Mouse (Mus musculus): Measurements from ENCODE around the gene Olfr653. TPM values are rescaled to one million over a fixed set of nuclear protein-coding genes. Genes with fewer than 3 reads are reported as not detected.

The Olfr653 gene
- total and polyA plus RNA-seq, 2 experiments from 2014 or later: not detected

- no peak within 1 kb of the TSS for H3K4me3 ChIP-seq (ENCODE audit: low read depth, low read length)
- ATAC-seq (ENCODE audit: insufficient read depth, low read depth): no peak
- no peaks in the 10 kb centered on the region for H3K36me3 ChIP-seq (replicated peaks; ENCODE audit: control insufficient read depth, insufficient read depth, low read length)
- no peaks in the 10 kb centered on the region for H3K27me3 ChIP-seq (ENCODE audit: control insufficient read depth, insufficient read depth, low read length)
- no peak for DNase-seq (ENCODE audit: low spot score)
- H3K4me2 ChIP-seq (ENCODE audit: low read depth, low read length): no peak within 1 kb of the TSS
- TF ChIP-seq EP300 (IDR thresholded peaks at IDR 0.05; ENCODE audit: low read depth): no peak
- no peaks in the 10 kb centered on the region for H3K9me3 ChIP-seq (replicated peaks; ENCODE audit: control insufficient read depth, low read length)
- no peaks in the 10 kb centered on the region for H3K4me1 ChIP-seq (ENCODE audit: control insufficient read depth, insufficient read depth)
- H3K27ac ChIP-seq (ENCODE audit: low read depth): no peak within 1 kb of the TSS
- H3K9ac ChIP-seq (replicated peaks; ENCODE audit: low read depth, low read length): no peak within 1 kb of the TSS
- 71% methylated on average over 4 of the region's 4 CpGs for WGBS
Measured at GRCm38 (mm10) chr7:104586725-104587124, 9.6 kb downstream of the Olfr653 start, which contains the start of gene Olfr654. TSS of gene Olfr654 (plus strand) at chr7:104587025.

GRCm38 (mm10) chr7:104588274-104588673, 11.2 kb downstream of the Olfr653 start:
- H3K4me3 ChIP-seq (ENCODE audit: low read depth, low read length): no peak overlapping the region
- no peak overlapping the region for H3K4me2 ChIP-seq (ENCODE audit: low read depth, low read length)
- H3K9ac ChIP-seq (replicated peaks; ENCODE audit: low read depth, low read length): no peak overlapping the region
- DNase-seq (ENCODE audit: low spot score) (no peak), ATAC-seq (ENCODE audit: insufficient read depth, low read depth) (no peak)
- WGBS: 71% methylated on average over 5 of the region's 5 CpGs
- no peak overlapping the region for H3K27ac ChIP-seq (ENCODE audit: low read depth)
- H3K9me3 ChIP-seq (replicated peaks; ENCODE audit: control insufficient read depth, low read length): no peaks in the 10 kb centered on the region
- H3K27me3 ChIP-seq (ENCODE audit: control insufficient read depth, insufficient read depth, low read length): no peaks in the 10 kb centered on the region
- no peaks in the 10 kb centered on the region for H3K36me3 ChIP-seq (replicated peaks; ENCODE audit: control insufficient read depth, insufficient read depth, low read length)
- TF ChIP-seq EP300 (IDR thresholded peaks at IDR 0.05; ENCODE audit: low read depth) (no peak), CTCF (IDR thresholded peaks at IDR 0.05; ENCODE audit: low read depth) (no peak)
- no peaks in the 10 kb centered on the region for H3K4me1 ChIP-seq (ENCODE audit: control insufficient read depth, insufficient read depth)

- Histone ChIP-seq H3K9ac (replicated peaks; ENCODE audit: low read depth, low read length) (no peak within 1 kb of the TSS), H3K4me1 (ENCODE audit: control insufficient read depth, insufficient read depth) (no peaks in the 10 kb centered on the region), H3K4me3 (ENCODE audit: low read depth, low read length) (no peak within 1 kb of the TSS), H3K36me3 (replicated peaks; ENCODE audit: control insufficient read depth, insufficient read depth, low read length) (no peaks in the 10 kb centered on the region), H3K27me3 (ENCODE audit: control insufficient read depth, insufficient read depth, low read length) (no peaks in the 10 kb centered on the region), H3K4me2 (ENCODE audit: low read depth, low read length) (no peak within 1 kb of the TSS), H3K27ac (ENCODE audit: low read depth) (no peak within 1 kb of the TSS), H3K9me3 (replicated peaks; ENCODE audit: control insufficient read depth, low read length) (no peaks in the 10 kb centered on the region)
- 65% methylated on average over 2 of the region's 2 CpGs for WGBS
- ATAC-seq (ENCODE audit: insufficient read depth, low read depth) (no peak), DNase-seq (ENCODE audit: low spot score) (no peak)
- no peak for TF ChIP-seq CTCF (IDR thresholded peaks at IDR 0.05; ENCODE audit: low read depth)
- TF ChIP-seq EP300 (IDR thresholded peaks at IDR 0.05; ENCODE audit: low read depth): no peak
Measured at GRCm38 (mm10) chr7:104601679-104602078, 24.6 kb downstream of the Olfr653 start, which contains the start of gene Olfr655. TSS of gene Olfr655 (minus strand) at chr7:104601779.

- ATAC-seq (ENCODE audit: insufficient read depth, low read depth) (no peak), DNase-seq (ENCODE audit: low spot score) (no peak)
- no peak overlapping the region for H3K4me3 ChIP-seq (ENCODE audit: low read depth, low read length)
- H3K27me3 ChIP-seq (ENCODE audit: control insufficient read depth, insufficient read depth, low read length): no peaks in the 10 kb centered on the region
- peak; percentile 63 for TF ChIP-seq CTCF (IDR thresholded peaks at IDR 0.05; ENCODE audit: low read depth)
- no peak for TF ChIP-seq EP300 (IDR thresholded peaks at IDR 0.05; ENCODE audit: low read depth)
- no peaks in the 10 kb centered on the region for H3K36me3 ChIP-seq (replicated peaks; ENCODE audit: control insufficient read depth, insufficient read depth, low read length)
- H3K9me3 ChIP-seq (replicated peaks; ENCODE audit: control insufficient read depth, low read length): no peaks in the 10 kb centered on the region
- H3K27ac ChIP-seq (ENCODE audit: low read depth): no peak overlapping the region
- no peak overlapping the region for H3K4me2 ChIP-seq (ENCODE audit: low read depth, low read length)
- no peaks in the 10 kb centered on the region for H3K4me1 ChIP-seq (ENCODE audit: control insufficient read depth, insufficient read depth)
- 3% methylated on average over 3 of the region's 3 CpGs for WGBS
- H3K9ac ChIP-seq (replicated peaks; ENCODE audit: low read depth, low read length): no peak overlapping the region
Measured at GRCm38 (mm10) chr7:104603173-104603572, 26.1 kb downstream of the Olfr653 start.

GRCm38 (mm10) chr7:104604727-104605126, 27.6 kb downstream of the Olfr653 start:
- Histone ChIP-seq H3K4me2 (ENCODE audit: low read depth, low read length) (no peak overlapping the region), H3K27me3 (ENCODE audit: control insufficient read depth, insufficient read depth, low read length) (no peaks in the 10 kb centered on the region), H3K27ac (ENCODE audit: low read depth) (no peak overlapping the region), H3K4me1 (ENCODE audit: control insufficient read depth, insufficient read depth) (no peaks in the 10 kb centered on the region), H3K4me3 (ENCODE audit: low read depth, low read length) (no peak overlapping the region), H3K36me3 (replicated peaks; ENCODE audit: control insufficient read depth, insufficient read depth, low read length) (no peaks in the 10 kb centered on the region), H3K9ac (replicated peaks; ENCODE audit: low read depth, low read length) (no peak overlapping the region), H3K9me3 (replicated peaks; ENCODE audit: control insufficient read depth, low read length) (no peaks in the 10 kb centered on the region)
- no peak for DNase-seq (ENCODE audit: low spot score)
- ATAC-seq (ENCODE audit: insufficient read depth, low read depth): no peak
- TF ChIP-seq EP300 (IDR thresholded peaks at IDR 0.05; ENCODE audit: low read depth) (no peak), CTCF (IDR thresholded peaks at IDR 0.05; ENCODE audit: low read depth) (no peak)

GRCm38 (mm10) chr7:104613655-104614054, 36.5 kb downstream of the Olfr653 start, which contains the start of gene Olfr656:
TSS of gene Olfr656 (plus strand) at chr7:104613955.
- H3K4me2 ChIP-seq (ENCODE audit: low read depth, low read length): no peak within 1 kb of the TSS
- H3K27ac ChIP-seq (ENCODE audit: low read depth): no peak within 1 kb of the TSS
- TF ChIP-seq EP300 (IDR thresholded peaks at IDR 0.05; ENCODE audit: low read depth) (no peak), CTCF (IDR thresholded peaks at IDR 0.05; ENCODE audit: low read depth) (no peak)
- WGBS: 56% methylated on average over 4 of the region's 4 CpGs
- DNase-seq (ENCODE audit: low spot score): no peak
- H3K27me3 ChIP-seq (ENCODE audit: control insufficient read depth, insufficient read depth, low read length): no peaks in the 10 kb centered on the region
- H3K4me1 ChIP-seq (ENCODE audit: control insufficient read depth, insufficient read depth): no peaks in the 10 kb centered on the region
- no peaks in the 10 kb centered on the region for H3K36me3 ChIP-seq (replicated peaks; ENCODE audit: control insufficient read depth, insufficient read depth, low read length)
- H3K9me3 ChIP-seq (replicated peaks; ENCODE audit: control insufficient read depth, low read length): no peaks in the 10 kb centered on the region
- no peak within 1 kb of the TSS for H3K9ac ChIP-seq (replicated peaks; ENCODE audit: low read depth, low read length)
- no peak for ATAC-seq (ENCODE audit: insufficient read depth, low read depth)
- no peak within 1 kb of the TSS for H3K4me3 ChIP-seq (ENCODE audit: low read depth, low read length)

Data from heart, postnatal 0 days (tissue).